Comparison of ENCODE assay signal across 8 mouse cellular contexts in genomic region chr11:82386970-82387540, GRCm38 (mm10). TPM values are rescaled to one million over a fixed set of nuclear protein-coding genes. Genes with fewer than 3 reads are reported as not detected.
A peak's percentile ranks its signal among the peaks of the same experiment; 100 is the strongest.
DNase-seq lines count a peak whose midpoint lies in the region; ATAC-seq and TF ChIP-seq lines count a peak whose summit lies in the region.

No protein-coding gene starts in this region.

- peak overlapping the region; percentile 77 for H3K4me3 ChIP-seq in E14TG2a.4 (replicated peaks; ENCODE audit: low read length)
- peak overlapping the region; percentile 60 for H3K4me3 ChIP-seq in embryonic facial prominence, embryonic 12.5 days
- peak overlapping the region; percentile 88 for H3K4me3 ChIP-seq in midbrain, embryonic 15.5 days

- peak; percentile 57; the same call in 1 of the 2 replicates for ATAC-seq in embryonic facial prominence, embryonic 12.5 days (ENCODE audit: insufficient number of reproducible peaks, insufficient read depth, low FRiP score, low TSS enrichment)
- ATAC-seq in midbrain, embryonic 15.5 days (replicated peaks): peak; percentile 86

- no peak overlapping the region; the same call in 1 of the 2 replicates for H3K27ac ChIP-seq in embryonic facial prominence, embryonic 12.5 days
- H3K27ac ChIP-seq in midbrain, embryonic 15.5 days: peak overlapping the region; percentile 78

- peaks cover 12% of the 10 kb centered on the region; the same call in 1 of the 2 replicates for H3K9me3 ChIP-seq in E14TG2a.4 (ENCODE audit: low read length)
- no peaks in the 10 kb centered on the region for H3K9me3 ChIP-seq in embryonic facial prominence, embryonic 12.5 days
- no peaks in the 10 kb centered on the region for H3K9me3 ChIP-seq in midbrain, embryonic 15.5 days

- peak; percentile 43 for DNase-seq in adrenal gland, postnatal 14 days
- DNase-seq in heart, postnatal 14 days: peak; percentile 2 to 13
- peak; percentile 70 to 77 for DNase-seq in left cerebral cortex, adult 18-20 months (ENCODE audit: low spot score in 2 of 2)
- peak; percentile 36 for DNase-seq in testis, postnatal 14 days (ENCODE audit: low spot score)
- DNase-seq in thymus, postnatal 0 days (ENCODE audit: low spot score): no peak

- peaks cover 94% of the 10 kb centered on the region for H3K27me3 ChIP-seq in E14TG2a.4 (ENCODE audit: insufficient read depth, low read length)
- H3K27me3 ChIP-seq in embryonic facial prominence, embryonic 12.5 days: peaks cover 96% of the 10 kb centered on the region
- peaks cover 35% of the 10 kb centered on the region for H3K27me3 ChIP-seq in midbrain, embryonic 15.5 days (replicated peaks)

- no peaks in the 10 kb centered on the region for H3K36me3 ChIP-seq in E14TG2a.4 (ENCODE audit: insufficient read depth, low read length)
- no peaks in the 10 kb centered on the region for H3K36me3 ChIP-seq in embryonic facial prominence, embryonic 12.5 days
- H3K36me3 ChIP-seq in midbrain, embryonic 15.5 days (replicated peaks): no peaks in the 10 kb centered on the region

- intact Hi-C loops in heart, postnatal 14 days (cut with DNase I): no loop called here

- WGBS in embryonic facial prominence, embryonic 12.5 days: under 1% methylated on average over 51 of the region's 51 CpGs
- WGBS in midbrain, embryonic 15.5 days: under 1% methylated on average over 49 of the region's 51 CpGs

- no peak overlapping the region for H3K9ac ChIP-seq in embryonic facial prominence, embryonic 12.5 days
- peak overlapping the region; percentile 56 for H3K9ac ChIP-seq in midbrain, embryonic 15.5 days

- H3K4me1 ChIP-seq in E14TG2a.4 (replicated peaks; ENCODE audit: low read depth, low read length): peaks cover 30% of the 10 kb centered on the region
- peaks cover 16% of the 10 kb centered on the region for H3K4me1 ChIP-seq in embryonic facial prominence, embryonic 12.5 days
- H3K4me1 ChIP-seq in midbrain, embryonic 15.5 days: peaks cover 35% of the 10 kb centered on the region

- H3K4me2 ChIP-seq in embryonic facial prominence, embryonic 12.5 days (replicated peaks): peak overlapping the region; percentile 96
- peak overlapping the region; percentile 94 for H3K4me2 ChIP-seq in midbrain, embryonic 15.5 days

- no peak for TF ChIP-seq CTCF in E14TG2a.4 (conservative IDR thresholded peaks at IDR 0.05; ENCODE audit: low read length)

RNA-seq across cellular contexts. Expression of gene Tmem132e, which starts 1.6 kb away (rescaled TPM):
- 0.85 and 0.90 TPM in 2 replicates for total RNA-seq in adrenal gland, postnatal 14 days (2021)
- polyA plus RNA-seq in embryonic facial prominence, embryonic 12.5 days (2016; fragmentation: Nextera tagmentation; extraction: Ambion mirVana): 1.8 and 2.4 TPM in 2 replicates
- total RNA-seq in heart, postnatal 14 days (2021): under 1 TPM in 1 of 2 experiments, not detected in 1; 0.05 TPM
- 10 to 100 TPM; 19.2 to 22.9 TPM for total RNA-seq in left cerebral cortex, adult 18-20 months (2021)
- 2.8 and 3.9 TPM in 2 replicates for polyA plus RNA-seq in midbrain, embryonic 15.5 days (2015; fragmentation: Nextera tagmentation; extraction: Ambion mirVana)
- not detected in 2 replicates for polyA plus RNA-seq in thymus, postnatal 0 days (2015; fragmentation: Nextera tagmentation; extraction: Ambion mirVana)

Comparison
In these comparisons a context has a peak if more than half of its experiments do, and no peak if none do; other contexts are left out.
1. RNA of gene Tmem132e, which starts 1.6 kb away (total RNA-seq): 19.2 to 22.9 TPM in left cerebral cortex, adult 18-20 months; 0.85 to 0.90 TPM in adrenal gland, postnatal 14 days and 0.05 TPM in heart, postnatal 14 days; every median in the first group is over 10 times any median in the second.
2. Peak in every context shown above with its lines, with median percentiles within 50 percentile points of each other: H3K4me3 ChIP-seq.